Mouse (Mus musculus): ENCODE measurements at regions not wholly inside any gene's neighbourhood (a gene's known extent, or its start where the extent isn't known, plus 50 kb on each side); places are given as distances from the start of the nearest gene placed in this dataset.

DNA sequence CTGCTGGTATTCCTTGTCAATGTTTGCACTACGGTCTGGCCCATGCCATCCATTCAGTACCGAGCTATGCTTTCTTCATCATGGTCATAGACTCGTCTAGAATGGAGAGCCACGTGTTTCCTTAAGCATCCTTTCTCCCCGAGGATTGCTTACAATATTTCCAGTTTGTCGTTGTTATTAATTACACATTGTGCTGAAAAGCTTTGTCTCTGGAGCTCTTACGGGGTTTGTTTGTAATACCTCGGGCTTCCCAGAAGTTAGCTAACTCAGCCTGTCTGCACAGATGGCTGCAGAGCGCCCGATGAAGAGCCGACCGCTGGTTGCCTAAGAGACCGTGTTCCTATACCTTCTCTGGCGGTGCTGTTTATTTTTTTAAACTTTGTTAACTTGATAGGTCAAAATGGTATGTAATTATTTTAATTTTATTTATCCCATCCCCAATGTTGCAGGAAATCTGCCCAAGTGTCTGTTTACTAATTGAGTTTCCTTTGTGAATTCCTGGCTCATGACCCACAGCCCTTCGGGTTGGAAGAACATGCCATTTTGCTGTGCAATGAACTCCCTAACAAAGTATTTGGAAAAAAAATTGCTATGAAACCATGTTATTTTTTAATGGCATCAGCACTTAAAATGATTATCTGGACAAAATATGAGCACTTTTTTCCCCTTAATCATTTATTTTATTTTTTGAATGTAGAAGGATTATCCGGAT, 194.1 kb upstream of the Cops8 start:
- DNase-seq (ENCODE audit: low read depth in 1 of 2, low spot score in 2 of 2) = no peak
- 78% methylated on average over 16 of the region's 16 CpGs for WGBS
- TF ChIP-seq CTCF (IDR thresholded peaks at IDR 0.05; ENCODE audit: extremely low read depth, insufficient read depth, insufficient read length, insufficient replicate concordance) (no peak), POLR2A (IDR thresholded peaks at IDR 0.05; ENCODE audit: low read depth, low read length) (no peak)
- no peaks in the 10 kb centered on the region for H3K36me3 ChIP-seq (ENCODE audit: control insufficient read depth, insufficient read depth, low read length)
- no peak overlapping the region for H3K4me3 ChIP-seq (ENCODE audit: extremely low read depth, insufficient read depth, insufficient read length)
- no peaks in the 10 kb centered on the region for H3K4me1 ChIP-seq (ENCODE audit: control insufficient read depth, insufficient read depth, insufficient read length)
- no peak overlapping the region for H3K27ac ChIP-seq (ENCODE audit: insufficient read depth, low read length)
- no peaks in the 10 kb centered on the region for H3K27me3 ChIP-seq (ENCODE audit: control insufficient read depth, insufficient read depth, low read length)

DNA sequence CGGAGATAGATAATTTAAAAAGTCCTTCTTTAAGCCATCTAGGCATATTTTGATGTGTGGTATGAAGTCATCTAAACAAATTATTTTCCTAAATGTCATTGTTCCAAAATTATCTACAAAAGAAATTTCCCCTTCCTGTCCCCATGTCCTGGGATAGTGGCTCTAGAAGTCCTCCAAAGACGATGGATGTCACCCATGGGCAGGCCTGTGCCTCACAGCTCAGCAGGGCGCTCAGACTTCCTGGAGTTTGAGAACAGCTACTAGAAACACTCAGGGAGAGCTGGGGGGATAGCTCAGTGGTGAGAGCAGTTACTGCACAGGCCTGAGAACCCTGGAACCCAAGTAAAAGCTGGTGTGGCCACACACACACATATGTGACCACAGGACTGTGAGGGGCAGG, 193.5 kb upstream of the Cops8 start:
- 71% methylated on average over 3 of the region's 3 CpGs for WGBS
- no peak for TF ChIP-seq CTCF (IDR thresholded peaks at IDR 0.05; ENCODE audit: extremely low read depth, insufficient read depth, insufficient read length, insufficient replicate concordance)
- TF ChIP-seq POLR2A (IDR thresholded peaks at IDR 0.05; ENCODE audit: low read depth, low read length) = no peak
- no peak overlapping the region for H3K27ac ChIP-seq (ENCODE audit: insufficient read depth, low read length)

DNA sequence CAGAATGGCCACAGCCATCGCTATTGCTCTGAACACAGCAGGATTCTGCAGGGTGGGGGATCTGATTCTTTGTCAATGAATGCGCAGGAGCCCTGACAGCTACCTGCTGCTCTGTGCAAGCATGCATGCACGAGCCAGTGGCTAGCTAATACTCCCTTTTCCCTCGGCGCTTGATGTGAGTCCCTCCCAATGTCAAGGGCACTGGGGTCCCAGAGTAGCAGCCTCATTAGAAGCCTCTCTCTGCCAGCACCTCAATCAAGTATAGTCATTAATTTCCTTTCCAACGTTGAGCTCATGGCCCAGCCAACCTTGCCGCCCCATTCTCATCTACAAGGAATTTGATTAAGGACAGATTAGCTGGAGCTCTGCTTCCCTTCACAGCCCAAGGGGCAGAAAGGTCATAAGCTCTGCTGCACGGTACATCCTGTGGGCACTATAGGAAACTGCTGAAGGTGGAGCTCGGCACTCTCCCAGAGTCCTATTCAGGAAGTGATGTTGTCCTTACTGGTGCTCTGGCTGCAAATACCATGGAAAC, 190.2 kb upstream of the Cops8 start:
- TF ChIP-seq CTCF (IDR thresholded peaks at IDR 0.05; ENCODE audit: extremely low read depth, insufficient read depth, insufficient read length, insufficient replicate concordance) (no peak), POLR2A (IDR thresholded peaks at IDR 0.05; ENCODE audit: low read depth, low read length) (no peak)
- WGBS = 64% methylated on average over 9 of the region's 9 CpGs
- H3K4me3 ChIP-seq (ENCODE audit: extremely low read depth, insufficient read depth, insufficient read length) = no peak overlapping the region
- DNase-seq (ENCODE audit: low read depth in 1 of 2, low spot score in 2 of 2) = no peak
- no peak overlapping the region for H3K27ac ChIP-seq (ENCODE audit: insufficient read depth, low read length)
- no peaks in the 10 kb centered on the region for H3K27me3 ChIP-seq (ENCODE audit: control insufficient read depth, insufficient read depth, low read length)
- H3K36me3 ChIP-seq (ENCODE audit: control insufficient read depth, insufficient read depth, low read length) = no peaks in the 10 kb centered on the region
- H3K4me1 ChIP-seq (ENCODE audit: control insufficient read depth, insufficient read depth, insufficient read length) = no peaks in the 10 kb centered on the region

More for the DNA sequence above, 193.5 kb upstream of the Cops8 start:
- Histone ChIP-seq H3K36me3 (ENCODE audit: control insufficient read depth, insufficient read depth, low read length) (no peaks in the 10 kb centered on the region), H3K27me3 (ENCODE audit: control insufficient read depth, insufficient read depth, low read length) (no peaks in the 10 kb centered on the region), H3K4me3 (ENCODE audit: extremely low read depth, insufficient read depth, insufficient read length) (no peak overlapping the region), H3K4me1 (ENCODE audit: control insufficient read depth, insufficient read depth, insufficient read length) (no peaks in the 10 kb centered on the region)
- DNase-seq (ENCODE audit: low read depth in 1 of 2, low spot score in 2 of 2) = no peak

DNA sequence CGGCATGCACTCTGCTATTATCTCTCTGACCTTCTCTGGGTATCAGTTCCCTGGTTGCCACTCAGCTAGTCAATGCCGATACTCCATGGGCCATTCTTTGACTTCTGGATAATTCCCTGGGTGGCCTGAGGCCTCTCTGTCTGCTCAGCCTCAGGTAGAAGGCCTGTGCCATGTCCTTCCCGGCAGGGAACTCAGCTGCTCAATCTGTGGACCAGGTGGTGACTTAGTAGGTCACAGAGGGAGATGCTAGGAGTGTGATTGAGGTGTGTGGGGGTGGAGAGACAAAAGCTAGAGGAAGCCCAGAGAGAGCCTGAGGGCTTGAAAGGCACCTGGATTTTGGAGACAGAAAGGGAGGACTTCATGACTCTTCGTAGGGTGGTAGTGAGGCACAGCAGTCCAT, 188.0 kb upstream of the Cops8 start:
- Histone ChIP-seq H3K4me3 (ENCODE audit: extremely low read depth, insufficient read depth, insufficient read length) (no peak overlapping the region), H3K27me3 (ENCODE audit: control insufficient read depth, insufficient read depth, low read length) (no peaks in the 10 kb centered on the region), H3K27ac (ENCODE audit: insufficient read depth, low read length) (no peak overlapping the region), H3K4me1 (ENCODE audit: control insufficient read depth, insufficient read depth, insufficient read length) (no peaks in the 10 kb centered on the region), H3K36me3 (ENCODE audit: control insufficient read depth, insufficient read depth, low read length) (no peaks in the 10 kb centered on the region)
- WGBS = 90% methylated on average over 4 of the region's 4 CpGs
- TF ChIP-seq POLR2A (IDR thresholded peaks at IDR 0.05; ENCODE audit: low read depth, low read length) = no peak
- TF ChIP-seq CTCF (IDR thresholded peaks at IDR 0.05; ENCODE audit: extremely low read depth, insufficient read depth, insufficient read length, insufficient replicate concordance) = no peak
- no peak for DNase-seq (ENCODE audit: low read depth in 1 of 2, low spot score in 2 of 2)

DNA sequence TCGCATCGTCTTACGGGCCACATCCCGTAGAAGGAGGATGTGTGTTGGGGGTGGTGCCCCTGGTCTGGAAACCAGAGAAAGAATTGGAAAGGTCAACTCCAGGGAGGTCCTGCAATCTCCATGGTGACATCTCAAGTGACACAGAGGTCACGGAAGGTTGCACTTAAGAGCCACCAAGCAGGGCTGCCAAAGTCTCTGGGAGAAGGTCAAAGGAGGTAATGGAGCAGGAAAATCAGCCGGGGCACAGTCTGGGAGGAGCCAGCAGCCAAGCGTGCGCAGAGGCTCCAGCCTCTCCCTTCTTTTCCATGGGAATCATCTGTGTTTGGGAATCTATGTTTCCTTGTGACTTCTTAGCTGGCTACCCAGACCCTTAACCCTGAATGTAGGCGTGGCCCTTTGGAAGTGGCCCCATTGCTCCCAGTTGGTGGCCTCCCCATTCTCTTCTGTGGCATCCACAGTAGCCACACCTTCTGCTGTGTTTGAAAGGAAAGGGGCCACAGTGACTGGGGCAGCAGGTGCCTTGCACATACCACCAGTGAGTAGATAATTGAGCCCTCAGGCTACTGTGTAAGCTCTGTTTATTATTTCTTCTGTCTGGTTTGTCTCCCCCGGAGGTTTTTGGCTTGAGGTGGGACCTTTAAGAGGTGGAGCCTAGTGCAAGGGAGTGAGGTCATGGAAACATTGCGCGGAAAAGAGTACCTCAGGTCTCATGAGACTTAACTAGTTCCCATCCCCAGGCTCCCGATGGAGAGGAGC, 178.5 kb upstream of the Cops8 start:
- WGBS = 78% methylated on average over 13 of the region's 13 CpGs
- H3K27ac ChIP-seq (ENCODE audit: insufficient read depth, low read length) = no peak overlapping the region
- DNase-seq (ENCODE audit: low read depth in 1 of 2, low spot score in 2 of 2) = no peak

DNA sequence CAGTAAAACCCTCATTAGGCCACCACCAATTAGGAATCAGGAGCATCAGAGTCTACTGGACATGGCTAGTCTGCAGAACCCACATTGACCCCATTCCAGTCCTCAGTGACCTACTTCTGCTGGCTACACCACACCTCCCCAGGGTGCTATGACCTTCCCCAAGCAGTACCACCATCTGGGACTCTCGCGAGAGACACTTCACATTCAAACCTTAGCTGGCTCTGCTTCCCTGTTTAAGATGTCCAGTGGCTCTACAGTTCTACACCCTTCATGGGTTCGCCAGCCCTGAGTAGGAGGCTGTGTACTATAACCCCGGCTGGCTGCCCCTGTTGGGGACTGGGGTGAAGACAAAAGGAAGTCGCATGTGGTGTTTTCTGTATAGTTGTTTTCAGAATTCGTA, 174.4 kb upstream of the Cops8 start:
- Histone ChIP-seq H3K4me3 (ENCODE audit: extremely low read depth, insufficient read depth, insufficient read length) (no peak overlapping the region), H3K27me3 (ENCODE audit: control insufficient read depth, insufficient read depth, low read length) (no peaks in the 10 kb centered on the region), H3K27ac (ENCODE audit: insufficient read depth, low read length) (no peak overlapping the region), H3K36me3 (ENCODE audit: control insufficient read depth, insufficient read depth, low read length) (no peaks in the 10 kb centered on the region), H3K4me1 (ENCODE audit: control insufficient read depth, insufficient read depth, insufficient read length) (no peaks in the 10 kb centered on the region)
- DNase-seq (ENCODE audit: low read depth in 1 of 2, low spot score in 2 of 2) = no peak
- TF ChIP-seq CTCF (IDR thresholded peaks at IDR 0.05; ENCODE audit: extremely low read depth, insufficient read depth, insufficient read length, insufficient replicate concordance) (no peak), POLR2A (IDR thresholded peaks at IDR 0.05; ENCODE audit: low read depth, low read length) (no peak)
- WGBS = 69% methylated on average over 6 of the region's 6 CpGs

More for the DNA sequence above, 178.5 kb upstream of the Cops8 start:
- Histone ChIP-seq H3K36me3 (ENCODE audit: control insufficient read depth, insufficient read depth, low read length) (no peaks in the 10 kb centered on the region), H3K4me3 (ENCODE audit: extremely low read depth, insufficient read depth, insufficient read length) (no peak overlapping the region), H3K4me1 (ENCODE audit: control insufficient read depth, insufficient read depth, insufficient read length) (no peaks in the 10 kb centered on the region), H3K27me3 (ENCODE audit: control insufficient read depth, insufficient read depth, low read length) (no peaks in the 10 kb centered on the region)
- TF ChIP-seq CTCF (IDR thresholded peaks at IDR 0.05; ENCODE audit: extremely low read depth, insufficient read depth, insufficient read length, insufficient replicate concordance) (no peak), POLR2A (IDR thresholded peaks at IDR 0.05; ENCODE audit: low read depth, low read length) (no peak)
